Mouse (Mus musculus) testis, adult 2 months (tissue): ENCODE measurements at regions not wholly inside any gene's neighbourhood (a gene's known extent, or its start where the extent isn't known, plus 50 kb on each side); places are given as distances from the start of the nearest gene placed in this dataset.

Experiments used
- H3K27ac ChIP-seq: fragments of 200-500 bp; 2 replicates; pipeline ENCODE4 v1.5.1; 2012; ENCODE audit warnings: low read depth, low read length; ENCODE audit not compliant: control insufficient read depth, insufficient read depth
- H3K27me3 ChIP-seq: fragments of 200-500 bp; 2 replicates; pipeline ENCODE4 v1.6.1; 2012; ENCODE audit warnings: mild to moderate bottlenecking, low read length, moderate library complexity; ENCODE audit not compliant: control insufficient read depth, insufficient read depth
- H3K36me3 ChIP-seq: fragments of 200-500 bp; 2 replicates; pipeline ENCODE4 v1.6.1; 2012; ENCODE audit warnings: mild to moderate bottlenecking, low read length; ENCODE audit not compliant: control insufficient read depth, insufficient read depth
- H3K4me1 ChIP-seq: fragments of 200-500 bp; 2 replicates; pipeline ENCODE4 v1.6.1; 2012; ENCODE audit warnings: low read length; ENCODE audit not compliant: control insufficient read depth, insufficient read depth
- H3K4me3 ChIP-seq: fragments of 200-500 bp; 2 replicates; pipeline ENCODE4 v1.5.1; 2012; ENCODE audit warnings: low read depth, mild to moderate bottlenecking, low read length, moderate library complexity, mixed read lengths; ENCODE audit not compliant: control insufficient read depth
- CTCF ChIP-seq: fragments of 200-500 bp; IDR thresholded peaks from 2 replicates; pipeline ENCODE4 v1.5.1; 2012; ENCODE audit warnings: low read depth, mild to moderate bottlenecking, inconsistent platforms, low read length, moderate library complexity; ENCODE audit not compliant: control insufficient read depth, insufficient read depth, insufficient replicate concordance
- POLR2A ChIP-seq: fragments of 200-500 bp; IDR thresholded peaks from 2 replicates; pipeline ENCODE4 v1.6.1; 2012; ENCODE audit warnings: low read depth, mild to moderate bottlenecking, inconsistent platforms, low read length, moderate library complexity; ENCODE audit not compliant: control insufficient read depth

DNA sequence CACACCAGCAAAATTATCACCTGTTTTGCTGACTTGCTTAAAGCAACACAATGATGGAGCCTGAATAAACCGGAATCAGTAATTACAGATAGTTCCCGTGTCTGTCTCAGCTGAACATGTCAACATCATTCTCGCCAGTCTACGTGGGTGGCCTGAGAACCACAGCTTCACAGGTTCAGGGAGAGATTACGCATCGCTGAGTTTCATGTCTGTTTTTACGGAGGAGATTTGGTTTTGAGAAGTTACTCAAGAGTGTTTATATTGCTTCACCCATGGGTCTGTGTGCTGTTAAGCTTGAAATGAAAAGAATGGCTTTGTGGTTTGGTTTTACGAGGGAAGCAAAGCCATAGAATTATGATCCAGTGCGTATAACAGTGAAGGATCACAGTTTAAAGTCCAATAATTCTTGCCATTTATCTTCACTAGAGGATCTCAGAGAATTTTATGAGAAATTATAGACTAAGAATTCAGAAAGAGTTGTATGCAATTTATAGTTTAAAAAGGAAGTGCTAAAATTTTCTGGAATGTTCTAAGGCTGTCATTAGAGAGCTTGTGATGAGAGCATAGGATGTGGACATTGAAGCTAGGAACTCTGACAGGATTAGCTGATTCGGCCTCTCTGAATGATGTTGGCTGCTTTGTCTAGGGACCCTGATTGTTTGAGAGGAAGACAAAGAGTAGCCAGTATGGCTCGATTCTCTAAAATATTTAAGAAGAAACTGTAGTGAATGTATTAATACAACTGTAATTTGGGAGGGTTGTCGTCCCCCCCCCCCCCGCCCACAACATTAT is 119.4 kb upstream of the Nectin3 start:
- Histone ChIP-seq H3K4me1 (no peaks in the 10 kb centered on the region), H3K27me3 (no peaks in the 10 kb centered on the region), H3K36me3 (no peaks in the 10 kb centered on the region), H3K4me3 (no peak overlapping the region), H3K27ac (no peak overlapping the region)
- TF ChIP-seq CTCF (no peak), POLR2A (no peak)

GRCm38 (mm10) chr16:46616606-46617005 is 118.3 kb upstream of the Nectin3 start:
- no peaks in the 10 kb centered on the region for H3K27me3 ChIP-seq
- no peaks in the 10 kb centered on the region for H3K4me1 ChIP-seq
- no peak overlapping the region for H3K27ac ChIP-seq
- H3K36me3 ChIP-seq = no peaks in the 10 kb centered on the region
- TF ChIP-seq POLR2A (no peak), CTCF (no peak)
- H3K4me3 ChIP-seq = no peak overlapping the region

DNA sequence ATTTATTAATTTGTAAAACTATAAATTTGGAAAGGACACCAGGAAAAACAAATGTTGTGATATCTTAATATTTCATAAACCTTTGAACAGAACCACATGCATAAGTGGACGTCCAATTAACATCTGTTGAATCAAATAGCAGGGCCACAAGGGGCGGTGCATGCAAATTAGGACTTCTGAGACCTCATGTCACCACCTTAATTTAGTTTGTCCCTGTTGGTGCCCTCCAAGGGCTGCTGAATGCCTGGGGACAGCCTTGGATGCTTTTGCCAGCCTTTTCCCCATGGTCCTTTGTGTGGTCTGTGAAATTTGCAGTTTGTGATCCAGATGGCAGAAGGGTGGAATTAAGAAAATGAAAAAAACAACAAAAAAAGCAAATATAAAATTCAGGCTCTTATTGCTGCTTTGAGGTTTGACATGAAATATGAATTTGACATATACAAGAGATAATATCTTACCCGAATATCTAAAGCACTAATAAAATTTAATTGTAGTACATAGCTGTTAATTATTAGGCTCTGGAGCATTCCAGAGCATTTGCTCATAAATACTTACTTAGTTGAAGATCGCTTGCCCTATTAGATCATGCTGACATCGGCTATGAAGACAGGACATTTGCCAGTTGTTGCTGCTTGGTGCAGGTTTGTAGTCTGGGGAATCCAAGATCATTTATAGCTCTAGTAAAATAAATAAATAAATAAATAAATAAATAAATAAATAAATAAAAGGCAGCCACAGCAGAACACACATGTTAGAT is 114.9 kb upstream of the Nectin3 start:
- Histone ChIP-seq H3K27ac (no peak overlapping the region), H3K4me3 (no peak overlapping the region), H3K27me3 (no peaks in the 10 kb centered on the region), H3K4me1 (no peaks in the 10 kb centered on the region), H3K36me3 (no peaks in the 10 kb centered on the region)
- TF ChIP-seq POLR2A = no peak
- no peak for TF ChIP-seq CTCF

- Histone ChIP-seq H3K27ac (no peak overlapping the region), H3K27me3 (no peaks in the 10 kb centered on the region), H3K36me3 (no peaks in the 10 kb centered on the region), H3K4me3 (no peak overlapping the region), H3K4me1 (no peaks in the 10 kb centered on the region)
- TF ChIP-seq POLR2A (no peak), CTCF (no peak)
Measured at GRCm38 (mm10) chr16:46605879-46606203, 107.5 kb upstream of the Nectin3 start.

DNA sequence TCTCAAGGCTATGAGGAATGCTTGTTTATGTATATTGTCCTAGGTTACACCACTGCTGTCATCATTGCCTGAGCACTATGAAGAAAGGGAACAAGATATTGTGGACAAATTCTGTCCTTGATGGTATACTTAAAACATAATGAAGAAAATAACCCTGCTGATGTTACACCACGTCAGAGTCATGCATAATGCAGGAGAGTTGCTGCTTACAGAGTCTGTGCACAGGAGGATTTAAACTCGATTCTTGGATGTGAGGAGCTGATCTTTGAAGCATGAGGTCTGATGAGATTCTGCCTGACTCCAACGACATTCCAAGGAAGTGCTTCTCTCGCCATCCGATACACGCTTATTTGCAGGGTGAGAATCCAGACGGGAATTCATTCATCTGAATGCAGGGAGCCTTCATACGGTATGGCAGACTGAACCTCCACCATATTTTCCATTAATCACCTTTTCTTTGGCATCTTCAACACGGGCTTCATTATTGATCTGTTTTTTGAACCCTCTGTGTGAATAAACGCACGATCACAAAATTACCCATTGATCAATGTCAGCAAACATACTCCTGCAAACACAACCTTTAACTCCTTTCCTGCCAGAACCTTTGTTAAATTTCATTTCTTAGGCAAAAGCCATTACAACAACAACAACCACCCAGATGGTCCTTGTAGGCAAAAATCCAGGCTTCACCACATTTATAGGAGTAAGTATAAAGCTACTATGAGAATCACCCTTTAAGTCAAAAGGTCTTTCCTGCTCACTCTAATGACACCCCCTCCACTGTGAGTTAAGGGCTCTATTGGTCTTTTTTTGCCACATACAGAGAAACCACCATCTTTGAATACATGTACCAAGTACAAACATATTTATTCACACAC is 106.9 kb upstream of the Nectin3 start:
- no peaks in the 10 kb centered on the region for H3K27me3 ChIP-seq
- H3K36me3 ChIP-seq = no peaks in the 10 kb centered on the region
- no peak for TF ChIP-seq POLR2A
- TF ChIP-seq CTCF = no peak
- no peak overlapping the region for H3K4me3 ChIP-seq
- H3K4me1 ChIP-seq = no peaks in the 10 kb centered on the region
- H3K27ac ChIP-seq = no peak overlapping the region

- Histone ChIP-seq H3K4me3 (no peak overlapping the region), H3K4me1 (no peaks in the 10 kb centered on the region), H3K36me3 (no peaks in the 10 kb centered on the region), H3K27ac (no peak overlapping the region), H3K27me3 (no peaks in the 10 kb centered on the region)
- TF ChIP-seq CTCF (no peak), POLR2A (no peak)
Measured at GRCm38 (mm10) chr16:46592618-46593253, 94.4 kb upstream of the Nectin3 start.
